Mouse (Mus musculus): Measurements from ENCODE around the gene Stk17b. TPM values are rescaled to one million over a fixed set of nuclear protein-coding genes. Genes with fewer than 3 reads are reported as not detected.
"Not testable (repeated sequence)": the region's sequence is repeated elsewhere in the genome, so short reads cannot be mapped to it uniquely, and the experiment has no call there.

The Stk17b gene
- total RNA-seq, 2 experiments from 2014 or later: 7.4 to 8.7 TPM

DNA sequence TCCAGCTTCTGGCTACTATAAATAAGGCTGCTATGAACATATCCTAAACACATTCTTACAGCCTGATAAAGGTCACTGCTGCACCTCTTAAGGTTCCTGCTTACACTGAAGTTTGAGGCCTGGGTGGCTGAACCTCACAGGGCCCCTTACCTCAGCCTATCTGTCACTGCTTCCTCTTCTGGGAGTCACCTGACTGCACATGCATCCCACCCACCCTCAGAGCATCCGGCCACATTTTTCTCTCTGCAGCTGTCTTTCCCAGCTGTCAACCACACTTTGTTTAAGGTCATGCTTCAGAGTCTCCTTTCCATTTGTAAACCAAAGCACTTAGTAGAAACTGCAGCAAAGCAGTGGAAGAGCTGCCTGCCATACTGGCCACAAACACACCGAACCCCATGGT, 6.3 kb upstream of the Stk17b start:
- DNase-seq (ENCODE audit: low spot score in 2 of 2): no peak
- intact Hi-C loops (cut with DNase I): no loop called here

DNA sequence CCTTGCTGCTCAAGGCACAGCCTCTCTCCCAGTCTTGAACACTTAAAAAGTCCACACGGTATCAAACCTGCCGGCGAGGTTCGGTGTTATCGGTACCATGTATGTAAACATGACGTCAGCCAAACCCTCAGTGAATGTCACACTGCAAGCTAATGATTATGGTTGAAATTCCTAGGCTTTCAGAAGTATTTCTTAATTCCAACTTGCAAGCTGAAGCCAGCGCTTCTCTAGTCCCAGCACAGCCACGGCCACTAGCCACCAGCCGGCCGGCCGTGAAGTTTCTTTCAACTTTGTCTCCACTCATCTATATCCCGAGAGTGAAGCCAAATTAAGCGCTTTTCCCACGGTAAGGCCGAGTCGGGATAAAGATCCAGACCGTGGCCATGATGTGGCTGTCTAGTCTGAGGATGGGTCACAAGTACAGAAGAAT, 718 bp downstream of the Stk17b start:
- intact Hi-C loops (cut with DNase I): no loop called here
- DNase-seq (ENCODE audit: low spot score in 2 of 2): no peak

DNA sequence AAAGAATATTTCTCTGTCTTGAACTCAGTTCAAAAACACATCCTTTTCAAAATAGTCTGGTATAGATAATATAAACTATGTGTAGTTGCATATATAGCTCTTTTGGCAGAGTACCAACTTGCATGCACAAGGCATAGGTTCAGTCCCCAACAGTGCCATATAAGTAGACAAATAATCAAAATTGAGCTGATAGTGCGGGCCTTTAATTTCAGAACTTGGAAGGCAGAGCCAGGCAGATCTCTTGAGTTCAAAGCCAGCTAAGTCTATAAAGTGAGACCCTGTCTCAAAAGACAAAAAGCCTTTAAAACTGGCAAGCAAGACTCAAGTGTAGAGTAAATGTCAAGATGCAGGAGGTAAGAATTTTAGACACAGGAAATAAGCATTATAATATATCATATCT, 2.1 kb downstream of the Stk17b start:
- intact Hi-C loops (cut with DNase I): no loop called here
- no peak for DNase-seq (ENCODE audit: low spot score in 2 of 2)

DNA sequence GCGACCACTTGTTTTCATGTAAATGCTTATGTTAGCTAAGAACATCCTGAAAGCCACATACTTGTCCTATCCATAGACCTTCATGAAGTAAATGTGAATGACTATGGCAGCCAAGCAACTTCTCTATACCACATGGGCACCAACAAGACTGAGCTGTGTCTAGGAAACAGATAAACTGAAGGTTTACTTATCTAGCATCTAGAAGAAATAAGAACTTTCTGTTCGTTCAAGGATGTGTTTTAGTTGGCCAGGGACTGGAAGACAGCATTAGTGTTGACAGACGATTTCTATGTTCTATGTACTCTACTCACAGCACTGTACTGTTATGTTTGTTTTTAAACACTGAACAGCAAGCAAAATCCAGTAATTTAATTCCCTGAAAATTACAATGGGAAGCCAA, 2.9 kb downstream of the Stk17b start:
- no peak for DNase-seq (ENCODE audit: low spot score in 2 of 2)
- intact Hi-C loops (cut with DNase I): no loop called here

DNA sequence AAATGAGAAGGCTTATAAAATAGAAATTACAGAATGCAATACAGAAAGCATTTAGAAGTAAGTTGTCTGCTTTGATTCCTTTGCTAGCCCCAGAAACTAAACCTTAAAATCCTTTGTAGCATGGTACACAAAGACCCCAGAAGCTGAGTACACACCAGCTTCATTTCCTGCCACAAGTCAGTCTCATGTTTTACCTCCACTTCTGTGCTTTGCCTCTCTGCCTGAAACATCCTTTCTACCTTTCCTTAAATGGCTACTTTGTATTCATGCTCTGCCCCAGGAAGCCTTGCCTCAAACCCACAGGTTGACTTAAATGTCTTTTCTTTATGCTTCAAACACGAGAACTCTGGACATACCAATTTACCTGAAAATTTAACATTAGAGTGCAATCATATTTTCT, 3.7 kb downstream of the Stk17b start:
- intact Hi-C loops (cut with DNase I): no loop called here
- DNase-seq (ENCODE audit: low spot score in 2 of 2): no peak

DNA sequence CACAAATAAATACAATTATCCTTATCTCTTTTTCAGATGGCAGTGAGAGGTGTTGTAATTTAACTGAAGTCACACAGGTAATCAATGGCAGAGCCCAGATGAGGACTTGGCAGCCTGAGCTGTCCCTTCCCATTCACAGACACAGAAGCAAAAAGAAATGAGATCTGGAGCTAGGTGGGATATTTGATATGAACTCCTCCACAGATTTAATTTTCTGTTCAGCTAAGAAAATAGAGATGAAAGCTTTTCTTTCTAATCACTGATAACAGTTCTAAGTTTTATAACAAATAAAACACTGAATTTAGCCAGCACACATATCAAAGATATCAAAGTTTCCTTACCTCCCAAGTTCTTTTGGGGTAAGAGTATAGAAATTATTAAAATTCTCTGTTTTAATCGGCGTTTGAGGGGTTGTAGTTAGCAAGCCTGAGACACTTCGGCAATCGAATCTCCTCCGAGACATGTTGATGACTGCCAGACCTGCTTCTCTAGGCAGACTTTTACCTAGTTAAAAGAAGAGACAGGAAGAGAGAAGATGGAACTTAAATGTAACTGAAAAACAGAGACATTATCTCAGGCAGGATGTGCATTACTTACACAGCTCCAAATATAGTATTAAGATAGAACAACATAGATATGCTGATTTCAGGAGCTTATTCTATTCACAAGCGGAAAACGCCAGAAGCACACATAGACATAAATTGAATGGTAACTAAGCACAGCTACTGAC, 8.7 kb downstream of the Stk17b start:
- no peak for DNase-seq (ENCODE audit: low spot score in 2 of 2)
- intact Hi-C loops (cut with DNase I): no loop called here

DNA sequence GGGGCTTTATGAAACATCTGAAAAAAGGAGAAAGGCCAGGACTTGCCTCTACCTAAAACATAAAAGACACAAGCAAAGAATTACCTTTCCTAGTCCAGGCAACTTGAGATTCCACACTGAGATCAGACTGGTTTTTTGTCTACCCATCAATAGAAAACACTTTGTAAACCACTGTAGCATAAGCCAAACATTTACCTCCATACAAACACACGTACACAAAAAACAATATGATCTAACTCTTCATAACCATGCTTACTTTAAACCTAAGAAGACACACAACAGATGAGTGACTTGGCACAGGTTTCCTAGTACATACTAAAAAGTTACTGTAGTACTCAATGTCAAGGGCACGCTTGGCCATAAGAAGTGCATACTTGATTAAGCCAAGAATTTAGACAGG, 9.5 kb downstream of the Stk17b start:
- intact Hi-C loops (cut with DNase I): no loop called here
- no peak for DNase-seq (ENCODE audit: low spot score in 2 of 2)

DNA sequence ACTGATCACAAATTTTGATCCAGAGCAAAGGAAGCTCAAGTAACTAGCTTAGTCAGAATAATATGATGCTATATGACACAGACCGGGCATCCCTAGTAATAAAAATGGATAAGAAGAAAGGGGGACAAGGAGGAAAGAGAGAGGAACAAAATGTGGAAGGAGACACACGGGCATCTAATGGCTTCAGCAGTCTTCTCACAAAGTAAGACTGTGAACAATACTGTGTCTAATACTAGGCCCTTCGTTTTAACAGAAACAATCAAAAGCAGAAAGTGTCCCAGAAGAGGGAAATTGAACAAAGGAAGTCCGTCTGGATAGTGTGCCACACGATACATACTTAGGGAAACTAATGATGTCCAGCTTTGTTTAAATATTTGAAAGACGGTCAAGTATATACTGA, 10.0 kb downstream of the Stk17b start:
- intact Hi-C loops (cut with DNase I): no loop called here
- no peak for DNase-seq (ENCODE audit: low spot score in 2 of 2)

DNA sequence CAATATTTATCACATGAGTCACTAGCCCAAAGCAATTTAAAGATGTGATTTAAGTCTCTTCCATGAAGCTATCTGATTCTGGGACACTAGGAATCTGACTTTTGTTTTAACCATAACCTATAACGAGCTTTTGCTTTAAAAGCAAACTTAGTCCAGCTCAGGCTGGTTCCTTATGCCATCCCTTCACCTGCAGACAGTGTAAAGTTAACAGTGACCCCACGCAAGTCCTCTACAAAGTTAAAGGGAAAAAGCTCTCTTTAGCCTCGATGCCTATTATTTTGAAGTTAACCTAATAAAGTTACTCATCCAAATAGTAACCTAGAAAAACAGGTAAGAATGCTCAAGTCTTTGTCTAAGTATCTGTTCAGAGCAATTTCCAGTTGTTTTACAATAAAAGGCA, 10.5 kb downstream of the Stk17b start:
- intact Hi-C loops (cut with DNase I): no loop called here
- DNase-seq (ENCODE audit: low spot score in 2 of 2): no peak

DNA sequence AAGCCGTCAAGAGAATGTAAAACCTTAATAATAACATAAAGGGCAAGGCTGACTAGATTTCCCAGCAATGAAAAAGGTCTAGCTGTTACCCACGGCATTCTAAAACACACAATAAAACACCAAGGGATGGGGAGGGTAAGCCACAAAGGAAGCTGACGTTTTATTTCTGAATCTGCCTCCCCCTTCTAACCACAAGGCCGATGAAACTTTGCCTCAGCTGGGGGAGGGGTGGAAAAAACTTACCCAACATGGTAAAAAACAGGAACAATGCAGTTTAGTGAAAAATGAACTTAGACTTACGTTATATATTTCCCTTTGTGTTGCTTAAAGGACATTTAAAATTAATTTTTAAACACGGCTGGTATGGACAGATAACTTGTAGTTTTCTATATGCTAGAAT, 11.0 kb downstream of the Stk17b start:
- DNase-seq (ENCODE audit: low spot score in 2 of 2): no peak
- intact Hi-C loops (cut with DNase I): no loop called here

DNA sequence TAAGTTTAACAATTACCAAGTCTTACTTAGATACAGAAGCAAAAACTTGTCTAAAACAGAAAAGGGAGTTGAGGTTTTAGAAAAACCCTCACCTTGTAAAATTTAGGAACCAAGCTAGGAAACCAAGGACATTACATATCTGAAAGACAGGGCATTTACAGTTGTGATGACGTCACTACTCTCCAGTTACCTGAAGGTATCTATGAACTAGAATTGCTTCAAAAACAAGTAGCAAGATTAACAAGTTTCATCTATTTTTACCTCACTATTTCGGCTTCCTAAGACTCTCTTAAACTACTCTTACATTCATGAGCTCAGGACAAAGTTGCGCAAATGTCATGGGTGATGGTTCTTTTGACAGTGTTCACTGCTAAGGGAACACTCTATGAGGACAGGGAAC, 12.1 kb downstream of the Stk17b start:
- no peak for DNase-seq (ENCODE audit: low spot score in 2 of 2)
- intact Hi-C loops (cut with DNase I): no loop called here

DNA sequence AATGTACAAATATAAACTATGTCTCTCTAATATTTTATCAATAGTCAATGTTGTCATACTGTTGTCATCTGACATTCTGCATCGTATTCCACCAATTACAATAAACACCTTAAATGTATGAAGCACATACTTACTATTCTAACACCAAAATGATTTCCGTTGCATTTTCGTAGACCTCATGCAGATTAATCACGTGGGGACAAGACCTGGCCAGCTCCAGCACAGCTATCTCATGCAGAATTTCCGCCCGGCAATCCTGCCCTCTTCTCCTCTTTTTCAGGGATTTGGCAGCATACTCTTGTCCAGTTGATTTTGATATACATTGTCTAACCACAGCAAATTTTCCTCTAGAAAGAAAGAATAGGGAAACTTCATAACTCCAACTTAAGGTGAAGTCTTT, 13.5 kb downstream of the Stk17b start:
- no peak for DNase-seq (ENCODE audit: low spot score in 2 of 2)
- intact Hi-C loops (cut with DNase I): no loop called here

DNA sequence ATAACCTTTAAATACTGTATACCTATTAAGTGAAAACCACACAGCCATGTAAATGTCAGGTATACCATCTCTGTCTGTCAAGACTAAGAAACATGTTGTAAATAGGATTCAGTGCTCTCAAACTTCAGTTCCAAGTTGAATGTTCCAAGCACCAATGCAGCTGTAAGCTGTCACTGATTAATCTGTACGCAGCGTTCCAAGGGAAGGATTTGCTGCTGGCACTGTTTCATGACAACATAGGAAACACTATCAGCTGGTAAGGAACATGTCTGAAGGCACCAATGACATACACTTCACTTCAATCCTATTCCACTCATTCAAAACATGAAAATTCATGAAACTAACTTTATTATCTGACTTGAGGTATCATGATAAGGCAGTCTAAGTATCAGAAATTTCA, 18.9 kb downstream of the Stk17b start:
- DNase-seq (ENCODE audit: low spot score in 2 of 2): no peak
- intact Hi-C loops (cut with DNase I): no loop called here

DNA sequence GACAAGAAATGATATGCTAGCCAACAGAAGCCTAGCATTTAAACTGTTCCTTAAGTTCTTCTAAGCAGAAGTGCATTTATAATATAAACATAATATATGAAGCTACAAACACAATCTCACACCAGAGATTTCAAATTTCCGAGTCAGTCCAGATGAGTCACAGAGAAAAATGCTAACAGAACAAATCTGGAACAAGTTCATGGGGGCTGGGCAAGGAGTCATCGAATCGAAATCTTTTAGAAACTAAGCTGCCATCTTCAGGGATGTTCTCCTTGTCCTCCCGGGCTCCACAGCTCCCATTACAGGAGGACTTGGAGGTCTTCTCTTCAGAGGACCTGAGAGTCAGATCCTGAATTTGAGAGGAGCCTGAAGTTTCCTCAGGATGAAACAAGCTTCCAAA, 27.7 kb downstream of the Stk17b start:
- no peak for DNase-seq (ENCODE audit: low spot score in 2 of 2)
- intact Hi-C loops (cut with DNase I): no loop called here

DNA sequence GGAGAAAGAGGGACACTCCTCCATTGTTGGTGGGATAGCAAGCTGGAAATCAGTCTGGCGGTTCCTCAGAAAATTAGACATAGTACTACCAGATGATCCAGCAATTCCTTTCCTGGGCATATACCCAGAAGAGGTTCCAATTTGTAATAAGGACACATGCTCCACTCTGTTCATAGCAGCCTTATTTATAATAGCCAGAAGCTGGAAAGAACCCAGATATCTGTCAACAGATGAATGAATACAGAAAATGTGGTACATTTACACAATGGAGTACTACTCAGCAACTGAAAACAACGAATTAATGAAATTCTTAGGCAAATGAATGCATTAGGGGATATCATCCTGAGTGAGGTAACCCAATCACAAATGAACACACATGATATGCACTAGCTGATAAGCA, 31.5 kb downstream of the Stk17b start:
- intact Hi-C loops (cut with DNase I); DNase-seq (ENCODE audit: low spot score in 2 of 2): not testable (repeated sequence)

DNA sequence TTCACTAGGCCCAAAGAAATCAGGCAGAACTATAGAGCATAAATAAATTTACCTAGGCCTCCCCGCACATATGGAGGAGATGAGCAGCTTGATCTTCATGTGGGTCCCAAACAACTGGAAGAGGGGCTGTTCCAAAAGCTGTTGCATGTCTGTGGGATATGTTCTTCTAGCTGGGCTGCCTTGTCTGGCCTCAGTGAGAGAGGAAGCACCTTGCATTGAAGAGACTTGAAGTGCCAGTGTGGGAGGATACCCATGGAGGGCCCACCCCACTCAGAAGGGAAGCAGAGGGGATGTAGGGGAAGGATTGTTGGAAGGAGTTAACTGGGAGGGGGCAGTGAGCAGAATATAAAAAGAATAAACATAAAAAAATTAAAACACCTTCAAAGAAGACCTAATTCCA, 33.9 kb downstream of the Stk17b start:
- no peak for DNase-seq (ENCODE audit: low spot score in 2 of 2)
- intact Hi-C loops (cut with DNase I): no loop called here

DNA sequence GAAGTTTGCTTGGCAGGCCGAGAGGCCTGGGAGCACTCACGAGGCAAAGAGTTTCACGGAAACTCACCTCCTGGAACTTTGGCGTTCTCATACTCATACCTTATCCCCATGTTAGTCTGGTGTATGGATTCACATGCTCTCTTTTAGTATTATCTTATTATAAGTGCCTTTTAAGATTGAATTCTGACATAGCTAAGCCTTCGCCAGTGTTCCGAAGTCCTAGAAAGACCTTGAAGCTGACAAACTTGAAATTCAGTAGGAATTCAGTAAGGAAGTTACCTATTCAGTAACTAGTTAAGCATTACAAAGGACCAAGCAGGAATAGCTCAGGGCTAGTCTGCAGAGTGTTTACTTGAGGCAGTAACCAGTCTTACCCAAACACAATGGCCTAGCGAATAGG, 34.3 kb downstream of the Stk17b start:
- intact Hi-C loops (cut with DNase I); DNase-seq (ENCODE audit: low spot score in 2 of 2): not testable (repeated sequence)

DNA sequence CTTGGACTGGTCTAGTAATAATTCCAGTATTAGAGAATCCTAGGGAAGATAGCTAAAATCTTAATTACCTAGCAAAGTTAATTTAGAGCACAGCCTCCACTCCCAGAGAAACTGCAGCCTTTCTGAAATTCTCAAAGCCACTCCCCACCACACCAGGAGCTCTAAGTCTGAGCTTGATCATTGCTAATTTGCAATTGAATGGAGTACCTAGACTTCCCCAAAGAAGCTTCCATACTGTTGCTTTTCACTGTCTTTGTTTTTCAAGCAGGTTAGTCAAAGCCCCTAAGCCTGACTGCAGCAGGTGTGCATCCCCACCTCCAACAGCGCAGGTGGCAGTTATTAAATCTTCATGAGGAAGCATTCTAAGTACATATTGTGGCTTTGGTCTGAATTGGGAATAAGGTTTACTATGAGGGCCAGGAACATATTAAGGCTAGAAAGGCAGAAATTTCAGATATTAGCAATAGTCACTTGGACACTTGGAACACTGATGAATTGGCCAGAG, 35.1 kb downstream of the Stk17b start:
- DNase-seq (ENCODE audit: low spot score in 2 of 2); intact Hi-C loops (cut with DNase I): not testable (repeated sequence)

DNA sequence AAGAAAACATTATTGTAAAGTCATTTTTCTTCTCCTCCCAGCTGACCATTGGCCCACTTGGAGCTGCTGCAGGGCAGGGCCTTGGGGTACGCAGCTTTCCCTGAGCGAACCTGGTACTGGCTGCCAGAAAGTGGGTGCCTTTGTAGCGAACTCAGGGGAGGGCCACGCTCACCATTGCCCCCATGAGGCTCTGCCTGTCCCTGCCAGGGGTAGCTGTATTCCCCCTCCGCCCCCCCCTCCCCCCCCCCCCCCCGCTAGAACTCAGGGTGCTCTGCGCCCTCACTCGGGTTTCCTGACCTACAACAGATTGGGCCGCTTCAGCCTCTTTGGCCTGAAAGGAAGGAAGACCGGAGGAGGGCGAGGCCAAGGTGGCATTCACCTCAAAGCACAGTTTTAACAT, 36.5 kb downstream of the Stk17b start:
- no peak for DNase-seq (ENCODE audit: low spot score in 2 of 2)
- intact Hi-C loops (cut with DNase I): no loop called here

DNA sequence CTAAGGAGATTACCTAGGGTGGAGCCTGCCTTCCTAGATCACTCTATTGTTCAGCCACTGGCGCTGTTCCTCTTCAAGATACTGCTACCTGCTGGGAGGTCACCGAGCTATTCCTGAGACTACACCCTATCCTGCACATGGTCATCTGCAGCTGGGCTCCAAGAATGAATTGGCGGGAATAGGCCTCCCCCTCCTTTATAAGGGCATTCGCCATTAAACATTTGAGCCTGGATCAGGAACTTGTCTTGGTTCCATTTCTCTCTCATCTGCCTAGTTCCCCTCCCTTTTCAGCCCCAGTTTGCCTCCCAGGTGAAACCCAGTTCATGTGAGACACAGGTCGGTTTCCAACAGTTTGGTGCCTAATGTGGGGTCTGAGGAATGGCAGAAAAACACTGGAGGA, 39.0 kb downstream of the Stk17b start:
- intact Hi-C loops (cut with DNase I): no loop called here
- DNase-seq (ENCODE audit: low spot score in 2 of 2): no peak

DNA sequence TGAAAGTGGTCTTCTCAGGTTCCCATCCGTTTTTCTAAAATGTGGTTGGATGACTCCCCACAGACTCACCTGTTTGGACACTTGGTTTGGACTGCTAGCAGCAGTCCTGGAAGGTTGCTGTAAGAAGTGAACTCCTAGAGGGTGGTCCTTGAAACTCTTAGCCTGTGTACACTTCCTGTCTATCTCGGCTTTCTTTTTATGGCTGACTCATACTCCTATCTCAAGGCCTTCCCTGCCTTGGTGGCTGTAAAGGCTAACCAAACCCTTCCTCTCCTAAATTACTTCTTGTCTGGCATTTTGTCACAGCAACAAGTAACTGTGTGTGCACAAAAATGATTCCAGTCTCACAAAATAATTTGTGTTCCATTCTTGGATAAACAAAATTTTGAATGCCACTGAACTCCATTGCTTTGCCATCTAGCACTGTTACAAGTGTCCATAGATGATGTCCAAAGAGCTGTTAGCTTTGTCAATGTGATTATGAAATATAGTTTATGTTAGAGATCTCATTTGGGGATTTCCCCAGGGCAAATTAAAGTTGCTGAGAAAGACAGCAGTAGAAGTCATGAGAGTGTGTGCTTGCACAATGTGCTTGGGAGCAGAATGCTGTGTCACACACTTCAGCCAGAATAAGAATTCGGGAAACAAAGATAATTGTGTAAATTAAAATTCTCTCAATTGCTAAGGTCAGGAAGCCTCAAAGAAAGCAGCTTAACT, 43.1 kb downstream of the Stk17b start:
- intact Hi-C loops (cut with DNase I): no loop called here
- no peak for DNase-seq (ENCODE audit: low spot score in 2 of 2)

All from left cerebral cortex, postnatal 36 days (tissue).